Mouse (Mus musculus) stomach, postnatal 0 days (tissue): Measurements from ENCODE around the gene Art1. TPM values are rescaled to one million over a fixed set of nuclear protein-coding genes. Genes with fewer than 3 reads are reported as not detected.

Experiments
- ATAC-seq: fragments of 200-750 bp; cut with Nextera tagmentation; 2 replicates; pipeline ENCODE4 v1.8.0; 2017; ENCODE audit not compliant: low FRiP score, low TSS enrichment
- DNase-seq: peaks from one replicate; pipeline ENCODE4 v3.0.0-alpha.2; 2016; ENCODE audit warnings: low spot score
- H3K27ac ChIP-seq: fragments of 300-500 bp; sonication (generic); replicated peaks from 2 replicates; pipeline ENCODE4 v1.5.1; 2014; ENCODE audit warnings: mild to moderate bottlenecking, control low read depth
- H3K27me3 ChIP-seq: fragments of 300-500 bp; sonication (generic); 2 replicates; pipeline ENCODE4 v1.6.1; 2014; ENCODE audit warnings: low read length; ENCODE audit not compliant: control insufficient read depth, insufficient read depth
- H3K36me3 ChIP-seq: fragments of 300-500 bp; sonication (generic); 2 replicates; pipeline ENCODE4 v1.6.1; 2014; ENCODE audit warnings: low read length, mixed read lengths; ENCODE audit not compliant: control insufficient read depth, insufficient read depth
- H3K4me1 ChIP-seq: fragments of 300-500 bp; sonication (generic); replicated peaks from 2 replicates; pipeline ENCODE4 v1.6.1; 2014; ENCODE audit warnings: antibody characterized with exemption; ENCODE audit not compliant: control insufficient read depth, insufficient read depth
- H3K4me2 ChIP-seq: fragments of 300-500 bp; sonication (generic); replicated peaks from 2 replicates; pipeline ENCODE4 v1.6.1; 2014; ENCODE audit warnings: low read depth, mild to moderate bottlenecking, control low read depth, moderate library complexity
- H3K4me3 ChIP-seq: fragments of 300-500 bp; sonication (generic); 2 replicates; pipeline ENCODE4 v1.5.1; 2014; ENCODE audit warnings: low read depth, low read length, control low read depth
- H3K9ac ChIP-seq: fragments of 300-500 bp; sonication (generic); 2 replicates; pipeline ENCODE4 v1.6.1; 2014; ENCODE audit warnings: mild to moderate bottlenecking, low read length, control low read depth, mixed read lengths
- H3K9me3 ChIP-seq: fragments of 300-500 bp; sonication (generic); 2 replicates; pipeline ENCODE4 v1.6.1; 2016; ENCODE audit warnings: low read length; ENCODE audit not compliant: control insufficient read depth
- CTCF ChIP-seq: IDR thresholded peaks from 2 replicates; pipeline ENCODE4 v1.5.1; 2016; ENCODE audit warnings: antibody characterized with exemption, low read depth, mild to moderate bottlenecking, moderate library complexity
- EP300 ChIP-seq: optimal IDR thresholded peaks from 2 replicates; pipeline ENCODE3; 2016; ENCODE audit warnings: antibody characterized with exemption
- WGBS: fragments of 180-500 bp; shearing (Covaris S2); extraction: QIAGEN DNeasy Blood & Tissue Kit; methylation state at CpG from one replicate; pipeline ENCODE4 v1.1.7; 2014; 5-methylcytosine and 5-hydroxymethylcytosine counted together
- polyA plus RNA-seq: library from polyadenylated mRNA; unstranded; fragments of >200 nt; fragmentation: Nextera tagmentation; extraction: Ambion mirVana; gene quantifications from 2 replicates; pipeline ENCODE4 v1.2.1, GENCODE M21; 2015

Art1 gene
- polyA plus RNA-seq, 1 experiment from 2014 or later, result 0.25 TPM

- Histone ChIP-seq H3K9ac (no peak overlapping the region), H3K4me3 (no peak overlapping the region), H3K4me2 (no peak overlapping the region), H3K27me3 (no peaks in the 10 kb centered on the region), H3K4me1 (no peaks in the 10 kb centered on the region), H3K9me3 (no peaks in the 10 kb centered on the region), H3K27ac (no peak overlapping the region), H3K36me3 (no peaks in the 10 kb centered on the region)
- ATAC-seq (no peak), DNase-seq (no peak)
- WGBS, result 61% methylated on average over 2 of the region's 2 CpGs
- TF ChIP-seq EP300, result no peak
- no peak for TF ChIP-seq CTCF
Measured at GRCm38 (mm10) chr7:102103555-102103954, 2.0 kb downstream of the Art1 start.

GRCm38 (mm10) chr7:102104126-102104525 is 2.6 kb downstream of the Art1 start:
- no peaks in the 10 kb centered on the region for H3K27me3 ChIP-seq
- H3K27ac ChIP-seq, result no peak overlapping the region
- no peak for ATAC-seq
- 45% methylated on average over 5 of the region's 5 CpGs for WGBS
- H3K9me3 ChIP-seq, result no peaks in the 10 kb centered on the region
- no peaks in the 10 kb centered on the region for H3K4me1 ChIP-seq
- H3K36me3 ChIP-seq, result no peaks in the 10 kb centered on the region
- no peak overlapping the region for H3K4me2 ChIP-seq
- H3K4me3 ChIP-seq, result no peak overlapping the region
- no peak overlapping the region for H3K9ac ChIP-seq
- no peak for DNase-seq
- TF ChIP-seq CTCF, result no peak

- Histone ChIP-seq H3K4me3 (peak overlapping the region; percentile 27), H3K36me3 (no peaks in the 10 kb centered on the region), H3K9me3 (no peaks in the 10 kb centered on the region), H3K4me1 (no peaks in the 10 kb centered on the region), H3K4me2 (peak overlapping the region; percentile 60), H3K27me3 (no peaks in the 10 kb centered on the region), H3K9ac (peak overlapping the region; percentile 35; the same call in 1 of the 2 replicates), H3K27ac (no peak overlapping the region)
- ATAC-seq (no peak), DNase-seq (peak; percentile 27)
- TF ChIP-seq EP300 (no peak), CTCF (peak; percentile 42)
- 10% methylated on average over 23 of the region's 23 CpGs for WGBS
Measured at GRCm38 (mm10) chr7:102106700-102107141, 5.2 kb downstream of the Art1 start.

DNA sequence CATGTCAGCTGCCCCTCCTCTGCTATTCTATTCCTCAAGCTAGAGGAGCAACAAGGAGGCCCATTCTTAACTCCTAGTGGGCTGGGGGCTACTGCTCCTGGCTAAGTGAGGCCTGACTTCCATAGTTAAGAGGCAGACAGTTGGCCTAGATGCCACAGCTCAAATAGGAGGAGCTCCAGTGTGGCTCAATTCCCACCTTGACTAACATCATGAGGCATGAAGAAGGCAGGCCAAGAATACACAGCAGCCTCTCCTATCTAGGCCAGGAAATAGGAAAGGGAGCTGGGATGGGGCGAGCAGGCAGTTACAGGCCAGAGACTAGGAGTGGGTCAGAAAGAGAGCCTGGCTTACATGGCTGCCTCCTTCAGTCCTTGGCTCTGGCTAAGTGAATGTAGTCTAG is 6.7 kb downstream of the Art1 start:
- 73% methylated on average over 1 of the region's 1 CpGs for WGBS
- H3K4me3 ChIP-seq, result no peak overlapping the region
- no peak overlapping the region for H3K4me2 ChIP-seq
- H3K4me1 ChIP-seq, result no peaks in the 10 kb centered on the region
- H3K27ac ChIP-seq, result no peak overlapping the region
- DNase-seq (no peak), ATAC-seq (no peak)
- H3K36me3 ChIP-seq, result no peaks in the 10 kb centered on the region
- H3K9ac ChIP-seq, result no peak overlapping the region
- H3K9me3 ChIP-seq, result no peaks in the 10 kb centered on the region
- no peak for TF ChIP-seq EP300
- TF ChIP-seq CTCF, result no peak
- no peaks in the 10 kb centered on the region for H3K27me3 ChIP-seq

GRCm38 (mm10) chr7:102109171-102109570 is 7.6 kb downstream of the Art1 start, which contains the start of gene Art5:
Gene Art5, minus strand, starts transcription at chr7:102109489.
- no peak for TF ChIP-seq CTCF
- no peak for TF ChIP-seq EP300
- DNase-seq (no peak), ATAC-seq (no peak)
- no peaks in the 10 kb centered on the region for H3K9me3 ChIP-seq
- no peak within 1 kb of the TSS for H3K27ac ChIP-seq
- no peak within 1 kb of the TSS for H3K9ac ChIP-seq
- no peak within 1 kb of the TSS for H3K4me2 ChIP-seq
- H3K4me1 ChIP-seq, result no peaks in the 10 kb centered on the region
- H3K4me3 ChIP-seq, result no peak within 1 kb of the TSS
- H3K27me3 ChIP-seq, result no peaks in the 10 kb centered on the region
- WGBS, result 80% methylated on average over 7 of the region's 7 CpGs
- H3K36me3 ChIP-seq, result no peaks in the 10 kb centered on the region

DNA sequence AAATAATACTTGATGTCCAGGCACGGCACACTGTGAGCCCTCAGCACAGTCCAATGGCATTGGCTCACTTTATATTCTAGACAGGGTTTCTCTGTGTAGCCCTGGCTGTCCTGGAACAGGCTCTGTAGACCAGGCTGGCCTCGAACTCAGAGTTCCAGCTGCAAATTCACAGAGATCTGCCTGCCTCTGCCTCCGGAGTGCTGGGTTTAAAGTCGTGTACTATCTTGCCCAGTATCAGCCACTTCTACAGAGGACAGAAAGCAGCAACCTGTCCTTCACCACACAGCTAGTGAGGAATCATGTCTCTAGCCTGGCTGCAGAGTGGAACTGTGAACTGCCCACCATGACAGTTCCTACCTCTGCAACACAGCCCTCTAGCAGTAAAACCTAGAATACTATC is 8.2 kb downstream of the Art1 start:
- 92% methylated on average over 4 of the region's 4 CpGs for WGBS
- Histone ChIP-seq H3K9me3 (no peaks in the 10 kb centered on the region), H3K4me3 (no peak overlapping the region), H3K4me1 (no peaks in the 10 kb centered on the region), H3K36me3 (no peaks in the 10 kb centered on the region), H3K27ac (no peak overlapping the region), H3K9ac (no peak overlapping the region), H3K4me2 (no peak overlapping the region), H3K27me3 (no peaks in the 10 kb centered on the region)
- DNase-seq (no peak), ATAC-seq (no peak)
- no peak for TF ChIP-seq EP300
- no peak for TF ChIP-seq CTCF
